Mouse (Mus musculus): ENCODE results near the gene Fubp1. TPM values are rescaled to one million over a fixed set of nuclear protein-coding genes. Genes with fewer than 3 reads are reported as not detected.

The Fubp1 gene
- polyA plus RNA-seq, 1 experiment = 406 TPM

DNA sequence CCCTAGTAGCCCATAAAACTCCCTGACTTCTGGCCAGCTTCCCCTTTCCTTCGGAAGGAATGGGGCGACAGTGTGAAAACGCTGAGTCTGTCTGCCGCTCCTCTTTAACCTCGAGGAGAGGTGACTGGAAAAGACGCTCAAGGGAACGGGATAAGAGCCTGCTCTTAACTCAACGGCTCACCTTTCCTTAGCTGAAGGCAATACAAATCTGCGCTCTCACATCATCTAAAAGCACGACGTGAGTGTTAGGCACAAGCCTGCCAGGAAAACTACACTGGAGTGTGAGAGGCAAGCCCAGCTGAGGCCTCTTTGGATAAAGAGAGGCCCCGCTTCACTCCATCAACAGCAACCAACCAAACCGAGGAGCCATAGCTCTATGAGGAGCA is 55.8 kb downstream of the Fubp1 start, which contains the start of gene Nexn:
Gene Nexn (minus strand): TSS at position 315 of the 386 bp plus-strand sequence.
- no peaks in the 10 kb centered on the region for H3K27me3 ChIP-seq (ENCODE audit: control insufficient read depth, insufficient read depth, low read length, poor library complexity, severe bottlenecking)
- H3K4me3 ChIP-seq (ENCODE audit: low read depth, low read length) = peak within 1 kb of the TSS; percentile 67
- no peaks in the 10 kb centered on the region for H3K9me3 ChIP-seq (replicated peaks; ENCODE audit: control insufficient read depth, insufficient read depth, low read length, poor library complexity, severe bottlenecking)
- TF ChIP-seq POLR2A (IDR thresholded peaks at IDR 0.05; ENCODE audit: insufficient read depth, low read length) (no peak), CTCF (IDR thresholded peaks at IDR 0.05; ENCODE audit: low read depth, low read length) (no peak), EP300 (IDR thresholded peaks at IDR 0.05; ENCODE audit: insufficient read depth, low read depth, low read length) (no peak)
- peak within 1 kb of the TSS; percentile 93 for H3K9ac ChIP-seq (ENCODE audit: low read depth, poor library complexity, severe bottlenecking)
- H3K36me3 ChIP-seq (ENCODE audit: control insufficient read depth, insufficient read depth, low read length, poor library complexity, severe bottlenecking) = no peaks in the 10 kb centered on the region
- H3K4me1 ChIP-seq (ENCODE audit: control insufficient read depth, insufficient read depth, low read length) = peaks cover 2% of the 10 kb centered on the region
- no peak within 1 kb of the TSS for H3K27ac ChIP-seq (ENCODE audit: insufficient read depth, low read length)

DNA sequence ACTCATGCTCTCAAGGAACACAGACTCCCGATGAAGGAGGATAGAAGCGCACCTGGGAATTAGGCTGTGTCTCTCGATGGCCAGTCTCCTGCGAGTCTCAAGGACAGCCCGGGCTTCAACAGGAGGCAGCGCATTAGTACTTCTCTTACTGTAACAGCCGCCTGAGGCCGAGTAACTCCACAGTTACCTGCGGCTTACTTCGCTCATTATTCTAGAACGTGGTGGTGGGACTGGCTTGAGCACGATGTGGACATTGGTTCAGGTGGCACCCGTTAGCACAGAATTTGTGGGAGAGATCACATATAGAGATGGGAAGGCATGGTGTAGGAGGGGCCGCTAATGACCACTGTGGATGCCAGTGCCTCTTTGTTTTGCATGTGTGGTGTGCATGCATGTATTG is 57.9 kb downstream of the Fubp1 start:
- no peak for TF ChIP-seq EP300 (IDR thresholded peaks at IDR 0.05; ENCODE audit: insufficient read depth, low read depth, low read length)
- no peak for TF ChIP-seq CTCF (IDR thresholded peaks at IDR 0.05; ENCODE audit: low read depth, low read length)
- TF ChIP-seq POLR2A (IDR thresholded peaks at IDR 0.05; ENCODE audit: insufficient read depth, low read length) = no peak
- Histone ChIP-seq H3K9ac (ENCODE audit: low read depth, poor library complexity, severe bottlenecking) (no peak overlapping the region), H3K9me3 (replicated peaks; ENCODE audit: control insufficient read depth, insufficient read depth, low read length, poor library complexity, severe bottlenecking) (no peaks in the 10 kb centered on the region), H3K27ac (ENCODE audit: insufficient read depth, low read length) (no peak overlapping the region), H3K4me1 (ENCODE audit: control insufficient read depth, insufficient read depth, low read length) (no peaks in the 10 kb centered on the region), H3K27me3 (ENCODE audit: control insufficient read depth, insufficient read depth, low read length, poor library complexity, severe bottlenecking) (no peaks in the 10 kb centered on the region), H3K4me3 (ENCODE audit: low read depth, low read length) (no peak overlapping the region), H3K36me3 (ENCODE audit: control insufficient read depth, insufficient read depth, low read length, poor library complexity, severe bottlenecking) (no peaks in the 10 kb centered on the region)

DNA sequence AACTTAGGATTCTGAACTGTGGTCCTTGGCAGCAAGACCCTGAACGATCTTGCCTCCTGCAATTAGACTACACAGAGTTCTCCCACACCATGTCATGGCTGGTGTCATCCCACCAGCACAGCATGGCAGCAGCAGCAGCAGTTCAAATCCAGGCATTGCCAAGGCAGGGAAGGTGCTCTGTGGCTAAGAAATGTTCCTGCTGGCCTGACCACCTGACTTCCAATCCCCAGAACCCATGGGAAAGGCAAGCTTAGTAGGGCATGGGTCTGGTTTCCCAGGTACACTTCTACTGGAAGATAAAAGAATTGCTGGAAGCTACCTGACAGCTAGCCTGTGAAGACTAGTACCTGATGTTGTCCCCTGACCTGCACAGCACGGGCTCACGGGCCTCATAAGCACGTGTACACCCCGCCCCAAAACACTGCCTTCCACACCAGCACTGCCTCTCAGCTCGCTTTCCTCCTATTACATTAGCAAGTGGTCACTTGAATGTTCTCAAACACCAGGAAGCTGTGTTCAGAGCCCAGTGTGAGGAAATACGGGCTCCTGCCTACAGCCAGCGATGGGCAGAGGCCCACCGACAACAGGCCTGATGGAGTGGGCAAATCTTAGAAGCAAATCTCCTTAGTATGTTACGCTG is 61.0 kb downstream of the Fubp1 start:
- no peaks in the 10 kb centered on the region for H3K9me3 ChIP-seq (replicated peaks; ENCODE audit: control insufficient read depth, insufficient read depth, low read length, poor library complexity, severe bottlenecking)
- H3K27ac ChIP-seq (ENCODE audit: insufficient read depth, low read length) = no peak overlapping the region
- H3K27me3 ChIP-seq (ENCODE audit: control insufficient read depth, insufficient read depth, low read length, poor library complexity, severe bottlenecking) = no peaks in the 10 kb centered on the region
- H3K9ac ChIP-seq (ENCODE audit: low read depth, poor library complexity, severe bottlenecking) = no peak overlapping the region
- TF ChIP-seq EP300 (IDR thresholded peaks at IDR 0.05; ENCODE audit: insufficient read depth, low read depth, low read length) (no peak), POLR2A (IDR thresholded peaks at IDR 0.05; ENCODE audit: insufficient read depth, low read length) (no peak)
- no peak overlapping the region for H3K4me3 ChIP-seq (ENCODE audit: low read depth, low read length)
- no peaks in the 10 kb centered on the region for H3K4me1 ChIP-seq (ENCODE audit: control insufficient read depth, insufficient read depth, low read length)
- H3K36me3 ChIP-seq (ENCODE audit: control insufficient read depth, insufficient read depth, low read length, poor library complexity, severe bottlenecking) = no peaks in the 10 kb centered on the region

DNA sequence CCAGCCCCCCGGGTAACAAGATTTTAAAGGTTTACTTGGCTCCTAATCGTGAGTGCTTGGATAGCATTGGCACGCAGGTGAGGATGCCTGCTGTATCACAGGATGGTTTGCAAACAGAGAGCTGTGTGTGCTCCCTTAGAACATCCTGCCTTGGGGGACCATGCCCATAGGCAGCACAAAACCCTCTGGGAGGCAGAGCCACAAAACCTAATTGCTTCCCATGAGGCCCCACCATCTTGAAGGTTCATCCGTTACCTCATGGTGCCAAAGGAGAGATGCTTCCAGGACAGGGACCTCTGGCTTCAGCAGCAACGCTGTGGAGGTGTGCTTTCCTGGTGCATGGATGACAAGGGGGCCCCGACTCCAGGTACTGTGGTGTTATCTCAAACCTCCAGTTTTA is 61.7 kb downstream of the Fubp1 start:
- no peaks in the 10 kb centered on the region for H3K36me3 ChIP-seq (ENCODE audit: control insufficient read depth, insufficient read depth, low read length, poor library complexity, severe bottlenecking)
- H3K4me3 ChIP-seq (ENCODE audit: low read depth, low read length) = no peak overlapping the region
- TF ChIP-seq EP300 (IDR thresholded peaks at IDR 0.05; ENCODE audit: insufficient read depth, low read depth, low read length) = no peak
- no peak for TF ChIP-seq CTCF (IDR thresholded peaks at IDR 0.05; ENCODE audit: low read depth, low read length)
- TF ChIP-seq POLR2A (IDR thresholded peaks at IDR 0.05; ENCODE audit: insufficient read depth, low read length) = no peak
- H3K9ac ChIP-seq (ENCODE audit: low read depth, poor library complexity, severe bottlenecking) = no peak overlapping the region
- H3K4me1 ChIP-seq (ENCODE audit: control insufficient read depth, insufficient read depth, low read length) = no peaks in the 10 kb centered on the region
- no peaks in the 10 kb centered on the region for H3K27me3 ChIP-seq (ENCODE audit: control insufficient read depth, insufficient read depth, low read length, poor library complexity, severe bottlenecking)
- no peak overlapping the region for H3K27ac ChIP-seq (ENCODE audit: insufficient read depth, low read length)
- no peaks in the 10 kb centered on the region for H3K9me3 ChIP-seq (replicated peaks; ENCODE audit: control insufficient read depth, insufficient read depth, low read length, poor library complexity, severe bottlenecking)

DNA sequence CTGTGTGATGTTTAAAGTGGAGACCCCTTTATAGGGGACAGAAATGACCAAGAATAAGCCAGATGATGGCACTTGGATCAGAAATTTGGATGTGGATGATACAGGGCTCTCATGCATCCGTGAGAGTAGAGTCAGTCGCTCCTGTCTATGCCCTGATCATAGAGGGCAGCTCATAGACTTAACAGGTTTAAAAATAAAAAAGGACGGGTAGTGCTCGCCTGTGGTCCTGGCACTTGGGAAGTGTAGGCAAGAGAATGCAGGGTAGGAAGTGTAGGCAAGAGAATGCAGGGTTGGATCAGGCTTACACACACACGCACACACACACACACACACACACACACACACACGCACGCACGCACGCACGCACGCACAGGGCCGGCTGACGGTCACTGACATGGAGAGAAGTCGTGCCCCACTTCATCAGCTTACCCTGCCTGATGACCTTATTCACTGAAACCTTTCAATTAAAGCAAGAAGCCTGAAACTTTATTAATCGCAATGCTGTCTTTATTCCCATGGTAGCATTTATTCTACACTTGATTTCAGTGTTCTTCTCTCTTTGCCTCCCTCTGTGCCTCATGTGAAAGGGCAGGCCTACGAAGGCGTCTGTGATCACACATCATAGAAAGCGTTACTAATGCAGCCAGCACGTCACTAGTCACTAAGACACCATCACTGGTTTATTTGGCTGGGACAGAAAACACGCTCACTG is 62.9 kb downstream of the Fubp1 start:
- H3K4me1 ChIP-seq (ENCODE audit: control insufficient read depth, insufficient read depth, low read length) = no peaks in the 10 kb centered on the region
- no peak for TF ChIP-seq EP300 (IDR thresholded peaks at IDR 0.05; ENCODE audit: insufficient read depth, low read depth, low read length)
- TF ChIP-seq POLR2A (IDR thresholded peaks at IDR 0.05; ENCODE audit: insufficient read depth, low read length) = no peak
- no peak for TF ChIP-seq CTCF (IDR thresholded peaks at IDR 0.05; ENCODE audit: low read depth, low read length)
- H3K36me3 ChIP-seq (ENCODE audit: control insufficient read depth, insufficient read depth, low read length, poor library complexity, severe bottlenecking) = no peaks in the 10 kb centered on the region
- H3K9ac ChIP-seq (ENCODE audit: low read depth, poor library complexity, severe bottlenecking) = no peak overlapping the region
- H3K9me3 ChIP-seq (replicated peaks; ENCODE audit: control insufficient read depth, insufficient read depth, low read length, poor library complexity, severe bottlenecking) = no peaks in the 10 kb centered on the region
- H3K4me3 ChIP-seq (ENCODE audit: low read depth, low read length) = no peak overlapping the region
- H3K27me3 ChIP-seq (ENCODE audit: control insufficient read depth, insufficient read depth, low read length, poor library complexity, severe bottlenecking) = no peaks in the 10 kb centered on the region
- no peak overlapping the region for H3K27ac ChIP-seq (ENCODE audit: insufficient read depth, low read length)

DNA sequence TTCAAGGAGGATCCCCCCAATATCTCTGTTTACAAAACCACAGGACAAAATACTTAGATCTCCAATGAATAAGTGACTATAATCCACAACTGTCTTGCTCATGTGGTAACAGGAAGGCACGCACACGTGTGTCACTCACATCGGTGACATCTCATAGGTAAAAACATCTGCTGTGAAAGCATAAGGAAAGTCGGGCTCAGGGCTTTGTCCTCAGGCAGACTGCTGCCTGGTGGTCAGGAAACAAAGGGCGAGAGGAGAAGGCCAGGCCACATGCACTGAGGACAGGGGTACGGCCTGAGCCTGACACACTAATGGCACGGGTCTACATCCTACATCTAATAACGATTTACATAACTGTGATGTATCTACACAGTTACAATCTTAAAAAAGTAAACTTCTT is 64.8 kb downstream of the Fubp1 start:
- Histone ChIP-seq H3K4me3 (ENCODE audit: low read depth, low read length) (no peak overlapping the region), H3K9ac (ENCODE audit: low read depth, poor library complexity, severe bottlenecking) (no peak overlapping the region)

More for the DNA sequence above, 64.8 kb downstream of the Fubp1 start:
- no peak overlapping the region for H3K27ac ChIP-seq (ENCODE audit: insufficient read depth, low read length)
- no peaks in the 10 kb centered on the region for H3K36me3 ChIP-seq (ENCODE audit: control insufficient read depth, insufficient read depth, low read length, poor library complexity, severe bottlenecking)
- H3K9me3 ChIP-seq (replicated peaks; ENCODE audit: control insufficient read depth, insufficient read depth, low read length, poor library complexity, severe bottlenecking) = no peaks in the 10 kb centered on the region
- no peaks in the 10 kb centered on the region for H3K4me1 ChIP-seq (ENCODE audit: control insufficient read depth, insufficient read depth, low read length)
- no peaks in the 10 kb centered on the region for H3K27me3 ChIP-seq (ENCODE audit: control insufficient read depth, insufficient read depth, low read length, poor library complexity, severe bottlenecking)
- no peak for TF ChIP-seq EP300 (IDR thresholded peaks at IDR 0.05; ENCODE audit: insufficient read depth, low read depth, low read length)
- no peak for TF ChIP-seq POLR2A (IDR thresholded peaks at IDR 0.05; ENCODE audit: insufficient read depth, low read length)
- no peak for TF ChIP-seq CTCF (IDR thresholded peaks at IDR 0.05; ENCODE audit: low read depth, low read length)

Measured in ES-Bruce4 (cell line).